Mouse (Mus musculus): ENCODE measurements around the gene Fndc11.

Gene Fndc11

GRCm38 (mm10) chr2:181272092-181272491 is 52.3 kb downstream of the Fndc11 start:
- DNase-seq (ENCODE audit: low read depth), result no peak

Measured in c-Kit-positive CD71-positive TER-119-negative erythroid progenitor cells, embryonic 14.5 days (primary cell).